Mouse (Mus musculus): ENCODE results near the gene Pcgf5. TPM values are rescaled to one million over a fixed set of nuclear protein-coding genes. Genes with fewer than 3 reads are reported as not detected.
"Not testable (repeated sequence)": the region's sequence is repeated elsewhere in the genome, so short reads cannot be mapped to it uniquely, and the experiment has no call there.

The Pcgf5 gene
- total RNA-seq, 2 experiments from 2014 or later = 15.4 to 16.2 TPM

DNA sequence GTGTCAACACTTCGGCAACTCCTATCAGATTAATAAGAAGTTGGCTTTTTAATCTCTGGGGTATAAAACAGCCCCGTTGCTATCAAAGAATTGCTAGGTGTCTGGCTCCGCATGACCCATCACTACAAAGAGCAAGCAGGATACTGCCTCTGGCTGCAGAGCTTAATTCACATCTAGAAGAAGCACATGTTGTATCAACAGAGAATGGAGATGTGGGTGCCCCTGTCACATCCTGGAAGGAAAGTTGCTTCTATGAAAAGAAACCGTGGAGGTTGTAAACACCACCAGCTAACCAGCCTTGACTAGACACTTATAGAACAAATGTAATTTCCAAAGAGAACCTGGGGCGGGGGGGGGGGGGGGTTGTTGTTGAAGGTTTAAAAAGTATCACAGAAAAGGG lies 35.9 kb downstream of the Pcgf5 start:
- DNase-seq (ENCODE audit: extremely low spot score in 1 of 2, low spot score in 1 of 2) = no peak

DNA sequence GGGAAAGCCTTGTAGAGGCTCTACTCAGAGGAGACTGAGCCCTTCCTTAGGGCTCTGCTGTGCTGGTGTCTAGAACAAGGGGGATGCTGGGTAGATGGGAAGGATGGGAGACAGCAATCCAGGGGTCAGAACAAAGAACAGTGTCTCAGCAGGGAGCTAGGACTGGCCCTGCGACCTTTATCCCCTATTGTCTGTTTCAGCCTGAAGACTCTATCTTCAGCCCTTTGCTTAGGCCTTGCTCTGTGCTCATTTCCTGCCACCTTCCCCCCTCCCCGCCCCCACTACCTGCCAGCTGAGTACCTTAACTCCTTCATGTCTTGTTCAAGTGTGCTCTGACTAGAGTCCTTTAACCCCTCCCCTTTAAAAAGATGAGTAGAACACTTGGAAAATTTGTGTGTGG lies 36.3 kb downstream of the Pcgf5 start:
- DNase-seq (ENCODE audit: extremely low spot score in 1 of 2, low spot score in 1 of 2) = no peak

DNA sequence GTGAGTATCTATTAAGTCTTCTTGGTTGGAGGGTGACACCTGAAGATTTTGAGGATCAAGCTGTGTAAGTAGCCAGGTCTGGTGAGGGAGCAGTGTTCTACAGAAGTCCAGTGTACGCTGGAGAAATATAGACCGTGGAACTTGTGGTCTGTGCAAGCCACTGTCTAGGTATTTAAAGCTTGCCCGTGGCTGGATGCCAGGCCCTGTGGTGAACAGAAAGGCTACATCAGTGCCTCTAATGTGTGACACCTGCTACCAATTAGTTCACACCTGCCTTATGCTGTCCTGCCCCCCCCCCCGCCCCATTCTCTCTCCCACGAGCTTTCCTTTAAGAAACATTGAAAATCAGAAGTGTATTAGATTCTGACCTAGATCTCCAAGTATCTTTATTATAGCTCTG lies 40.4 kb downstream of the Pcgf5 start:
- no peak for DNase-seq (ENCODE audit: extremely low spot score in 1 of 2, low spot score in 1 of 2)

DNA sequence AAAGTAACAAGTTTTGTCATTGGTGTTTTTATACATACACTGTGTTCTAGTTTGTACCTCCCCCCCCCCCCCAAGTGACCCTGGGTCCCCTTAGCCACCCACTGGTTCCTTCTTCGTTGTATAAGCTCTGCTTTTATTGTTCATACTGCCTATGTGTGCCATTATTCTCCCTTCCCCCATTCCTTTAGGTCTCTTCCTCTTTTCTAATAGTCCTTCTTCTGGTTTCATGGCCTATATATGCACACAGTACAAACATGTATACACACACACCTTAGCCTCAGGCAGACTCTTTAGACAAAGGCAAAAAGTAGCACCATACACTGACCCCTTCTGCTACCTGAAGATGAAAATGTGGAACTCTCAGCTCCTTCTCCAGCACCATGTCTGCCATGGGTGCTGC lies 42.6 kb downstream of the Pcgf5 start:
- DNase-seq (ENCODE audit: extremely low spot score in 1 of 2, low spot score in 1 of 2) = no peak

DNA sequence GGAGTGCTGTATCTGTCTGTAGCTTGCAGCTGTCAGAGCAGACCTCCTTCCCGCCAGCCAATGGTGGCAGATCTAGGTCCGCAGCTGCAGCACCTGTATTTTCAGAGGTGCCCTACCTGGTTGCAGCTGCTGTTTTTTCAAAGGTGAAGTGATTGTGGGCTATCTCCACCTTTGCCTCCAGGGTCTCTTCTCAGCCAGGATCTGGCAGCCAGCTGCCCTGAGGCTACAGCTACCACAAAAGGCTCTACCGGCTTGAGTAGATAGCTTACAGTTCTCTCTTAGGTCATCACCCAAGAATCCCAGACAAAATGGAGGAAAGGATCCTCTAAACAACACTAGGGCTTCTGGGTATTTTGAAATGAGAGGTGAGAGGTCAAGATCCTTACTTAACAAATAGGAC lies 50.4 kb downstream of the Pcgf5 start:
- no peak for DNase-seq (ENCODE audit: extremely low spot score in 1 of 2, low spot score in 1 of 2)

DNA sequence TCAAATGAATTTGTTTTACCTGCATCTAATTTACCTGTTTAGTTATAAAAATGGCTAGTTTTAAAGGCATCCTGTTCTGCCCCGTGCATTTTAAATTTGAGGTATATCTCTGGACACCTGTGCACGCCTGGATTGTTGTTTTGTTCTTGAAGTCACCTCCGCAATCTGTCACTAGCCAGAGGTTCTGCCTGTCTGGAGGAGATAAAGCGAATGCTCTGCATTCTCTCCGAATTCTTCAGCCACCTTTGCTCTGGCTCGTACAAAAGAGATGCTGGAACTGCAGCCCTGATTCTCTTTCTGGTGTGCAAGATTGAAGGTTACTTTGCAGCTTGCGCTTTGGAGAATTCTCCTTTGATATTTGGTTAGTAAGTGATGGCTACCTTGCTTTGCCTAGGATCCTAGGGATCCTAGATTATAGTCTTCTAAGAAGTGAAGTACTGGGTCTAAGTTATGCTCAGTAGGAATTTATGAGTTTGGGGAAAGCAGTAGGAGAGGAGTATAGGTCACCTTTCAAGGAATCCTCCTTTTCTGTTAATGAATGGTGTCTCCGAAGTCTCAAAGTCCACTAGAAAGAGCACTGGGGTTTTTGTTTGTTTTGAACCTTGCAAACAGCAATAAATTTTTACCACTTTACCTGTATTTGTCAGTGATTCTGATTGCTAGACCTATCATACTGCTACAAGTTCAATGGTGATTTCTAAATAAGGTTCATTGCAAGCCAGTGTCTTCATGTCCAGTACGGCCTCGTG lies 60.4 kb downstream of the Pcgf5 start:
- DNase-seq (ENCODE audit: extremely low spot score in 1 of 2, low spot score in 1 of 2) = no peak

DNA sequence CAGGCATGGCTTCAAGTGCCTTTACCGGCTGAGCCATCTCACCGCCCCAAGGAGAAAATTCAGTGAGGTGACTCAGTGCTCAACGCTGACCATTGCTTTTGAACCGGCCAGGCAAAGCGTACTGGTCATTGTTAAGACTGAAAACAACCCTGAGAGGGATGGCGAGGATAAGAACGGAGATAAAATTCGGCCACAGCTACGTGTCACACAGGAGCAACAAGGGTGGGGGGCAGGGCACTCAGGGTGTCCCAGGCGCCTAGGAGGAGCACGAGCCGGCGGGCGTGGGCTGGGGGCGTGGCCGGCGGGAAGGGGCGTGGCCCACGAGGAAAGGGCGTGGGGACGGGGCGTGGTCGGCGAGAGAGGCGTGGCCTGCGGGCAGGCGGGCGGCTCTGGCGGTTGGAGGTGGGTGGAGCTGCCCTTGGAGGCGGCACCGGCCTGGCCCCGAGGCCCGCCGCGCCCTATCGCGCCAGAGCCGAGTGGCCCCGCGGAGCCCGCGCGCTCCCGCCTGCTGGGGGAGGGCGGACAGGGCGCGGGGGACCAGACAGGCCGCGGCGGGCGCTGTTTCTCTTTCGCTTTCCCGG lies 61.3 kb downstream of the Pcgf5 start:
- peak; percentile 74 to 77 for DNase-seq (ENCODE audit: extremely low spot score in 1 of 2, low spot score in 1 of 2)

DNA sequence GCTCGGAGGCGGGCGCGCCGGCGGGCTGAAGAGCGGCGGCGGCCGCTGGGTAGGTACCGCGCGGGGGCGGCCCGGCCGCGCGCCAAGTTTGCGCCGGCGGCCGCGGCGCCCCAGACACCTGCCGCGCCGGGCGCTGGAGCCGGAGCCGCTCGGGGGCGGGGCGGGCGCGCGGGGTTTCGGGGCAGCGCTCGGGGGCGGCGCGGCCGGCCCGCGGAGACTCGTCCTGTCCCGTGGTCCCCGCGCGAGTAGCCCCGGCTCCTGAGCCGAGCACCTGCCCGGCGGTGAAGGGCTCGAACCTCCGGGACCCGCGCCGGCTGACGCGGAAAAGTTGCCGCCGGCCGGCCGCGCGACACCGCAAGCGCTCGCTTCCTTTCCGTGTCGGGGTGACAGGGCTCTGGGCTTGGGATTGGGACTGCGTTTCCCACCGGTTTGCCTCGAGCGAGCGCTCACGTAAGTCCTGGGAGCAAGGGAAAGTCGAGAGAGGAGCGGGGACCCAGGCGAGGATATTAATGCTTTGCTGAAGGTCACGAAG lies 61.8 kb downstream of the Pcgf5 start:
- peak in 1 of 2 experiments; percentile 19 for DNase-seq (ENCODE audit: extremely low spot score in 1 of 2, low spot score in 1 of 2)

DNA sequence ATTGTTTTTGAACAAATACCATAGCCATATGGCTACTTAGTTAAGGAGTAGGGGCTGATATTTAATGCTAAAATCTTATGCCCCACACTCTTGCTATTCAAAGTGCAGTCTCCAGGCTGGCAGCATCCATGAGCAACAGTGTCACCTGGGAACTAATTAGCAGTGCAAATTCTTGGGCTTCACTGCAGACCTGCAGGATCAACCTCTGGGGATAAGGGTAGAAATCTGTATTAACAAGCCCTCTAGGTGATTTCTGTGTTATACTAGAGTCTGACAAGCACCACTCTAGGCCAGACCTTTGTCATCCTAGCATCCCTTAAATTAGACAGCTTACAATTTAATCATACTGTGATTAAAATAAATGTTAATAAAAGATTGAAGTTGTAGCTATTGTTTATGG lies 71.8 kb downstream of the Pcgf5 start:
- DNase-seq (ENCODE audit: extremely low spot score in 1 of 2, low spot score in 1 of 2) = no peak

DNA sequence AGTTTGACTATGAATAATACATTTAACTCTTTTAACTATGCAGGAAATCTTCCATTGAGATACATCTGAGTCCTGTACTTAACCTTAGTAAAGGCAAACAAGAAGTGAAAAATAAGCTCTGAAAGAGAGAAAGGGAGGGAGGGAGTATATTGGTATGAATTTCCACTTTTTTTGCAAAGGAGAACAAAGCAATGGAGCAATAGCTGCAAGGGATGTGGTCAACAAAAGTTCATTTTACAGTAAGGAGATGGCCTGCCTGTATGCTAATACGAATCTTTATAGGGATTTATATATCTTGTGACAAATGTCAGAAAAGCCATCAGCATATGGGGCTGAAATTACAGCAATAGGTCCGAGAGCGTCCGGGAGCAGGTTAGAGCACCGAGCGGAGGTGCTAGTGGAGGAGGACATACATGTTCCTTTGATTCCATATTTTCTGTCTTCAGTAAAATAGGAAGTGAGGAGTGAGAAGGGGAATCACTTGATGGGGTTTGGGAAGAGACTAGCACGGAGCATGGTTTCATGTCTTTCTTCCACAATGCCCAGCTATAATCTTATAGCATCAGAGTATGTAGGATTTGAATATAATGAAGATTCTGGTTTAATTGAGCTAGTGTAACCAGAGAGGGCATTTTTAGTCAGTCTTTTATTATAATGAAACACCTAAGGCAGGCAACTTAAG lies 79.2 kb downstream of the Pcgf5 start:
- no peak for DNase-seq (ENCODE audit: extremely low spot score in 1 of 2, low spot score in 1 of 2)

DNA sequence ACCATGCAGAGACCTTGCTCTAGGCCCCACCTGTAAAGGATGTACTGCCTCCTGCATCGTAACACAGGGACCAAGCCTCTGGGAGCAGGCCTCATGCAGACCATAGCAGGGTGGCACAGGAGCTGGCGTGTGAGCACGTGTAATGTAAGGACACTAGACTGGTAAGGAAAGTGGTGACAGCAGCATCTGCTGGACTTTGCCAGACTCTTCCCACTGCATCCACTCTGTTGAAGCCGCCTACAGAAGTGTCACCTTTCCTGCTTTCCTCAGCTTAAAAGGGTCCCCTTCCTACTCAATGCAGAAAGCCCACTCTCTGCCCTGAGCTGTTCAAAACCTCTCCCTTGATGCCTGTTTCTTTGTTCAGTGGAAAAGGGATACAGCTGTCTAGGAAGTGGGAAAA lies 80.0 kb downstream of the Pcgf5 start:
- DNase-seq (ENCODE audit: extremely low spot score in 1 of 2, low spot score in 1 of 2) = no peak

DNA sequence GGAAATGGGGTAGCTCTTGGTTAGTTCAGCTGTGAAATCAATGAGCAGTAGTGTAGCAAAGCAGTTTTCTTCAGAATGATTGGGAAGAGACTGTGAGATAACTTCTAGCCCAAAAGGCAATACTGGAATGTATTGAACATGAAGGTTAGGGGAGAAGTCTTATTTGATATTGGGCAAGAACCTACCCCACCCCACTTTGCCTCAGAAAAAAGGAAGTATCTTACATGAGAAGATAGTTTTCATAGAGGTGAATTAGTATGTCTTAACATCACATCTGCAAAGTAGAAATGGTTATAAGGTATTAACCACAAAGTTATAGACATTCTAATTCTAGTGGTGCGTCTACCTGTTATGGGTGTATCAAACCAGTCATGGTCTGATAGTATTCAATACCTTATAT lies 81.2 kb downstream of the Pcgf5 start:
- DNase-seq (ENCODE audit: extremely low spot score in 1 of 2, low spot score in 1 of 2) = no peak

DNA sequence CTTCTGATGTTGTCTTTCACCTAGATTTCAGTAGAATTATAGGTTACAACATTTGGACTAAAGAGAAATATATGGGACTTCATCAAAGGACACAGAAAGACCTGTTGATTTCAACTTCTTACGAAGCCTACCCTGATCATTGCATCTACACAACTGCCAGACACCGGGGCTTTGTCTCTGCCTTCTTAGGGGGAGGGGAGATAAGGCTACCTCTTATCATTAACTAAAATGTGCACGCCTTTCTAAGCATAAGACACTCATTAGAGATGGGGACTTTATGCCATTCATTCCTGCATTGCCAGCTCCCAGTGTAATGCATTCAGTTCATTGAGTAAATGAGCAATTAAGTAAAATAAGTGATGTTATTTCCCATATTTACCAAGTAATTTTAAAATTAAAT lies 85.1 kb downstream of the Pcgf5 start:
- no peak for DNase-seq (ENCODE audit: extremely low spot score in 1 of 2, low spot score in 1 of 2)

DNA sequence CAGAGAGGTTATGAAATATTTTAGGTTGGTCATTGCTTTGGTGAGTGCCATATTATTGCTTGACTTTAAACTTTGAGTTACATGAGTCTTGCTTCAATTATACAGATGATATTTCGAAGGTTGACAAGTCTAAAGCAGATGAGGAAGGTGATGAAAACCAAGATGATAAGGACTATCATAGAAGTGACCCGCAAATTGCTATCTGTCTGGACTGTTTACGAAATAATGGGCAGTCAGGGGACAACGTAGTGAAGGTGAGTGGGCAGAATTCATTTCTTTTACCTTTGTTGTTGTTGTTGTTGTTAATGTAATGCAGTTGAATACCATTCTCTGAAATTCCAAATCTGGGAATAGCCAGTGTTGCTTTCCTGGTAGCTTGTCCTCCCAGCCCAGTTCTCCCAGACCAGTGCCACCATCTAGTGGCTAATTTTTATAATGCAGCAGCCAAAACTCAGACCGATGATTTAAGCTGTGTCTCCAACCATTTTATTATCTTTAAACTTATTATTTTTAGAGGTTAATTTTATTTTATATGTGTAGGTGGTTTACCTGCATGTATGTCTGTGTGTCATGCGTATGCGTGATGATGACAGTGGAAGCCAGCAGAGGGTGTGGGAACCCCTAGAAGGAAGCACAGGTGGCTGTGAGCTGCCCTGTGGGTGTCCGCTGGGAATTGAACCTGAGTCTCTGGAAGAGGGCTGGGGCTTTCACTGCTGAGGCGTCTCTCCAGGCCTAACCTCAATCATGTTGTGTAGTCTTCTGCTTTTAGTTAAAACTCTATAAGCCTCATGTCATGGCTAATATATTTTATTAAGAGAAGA lies 92.0 kb downstream of the Pcgf5 start:
- peak; percentile 19 to 67 for DNase-seq (ENCODE audit: extremely low spot score in 1 of 2, low spot score in 1 of 2)

DNA sequence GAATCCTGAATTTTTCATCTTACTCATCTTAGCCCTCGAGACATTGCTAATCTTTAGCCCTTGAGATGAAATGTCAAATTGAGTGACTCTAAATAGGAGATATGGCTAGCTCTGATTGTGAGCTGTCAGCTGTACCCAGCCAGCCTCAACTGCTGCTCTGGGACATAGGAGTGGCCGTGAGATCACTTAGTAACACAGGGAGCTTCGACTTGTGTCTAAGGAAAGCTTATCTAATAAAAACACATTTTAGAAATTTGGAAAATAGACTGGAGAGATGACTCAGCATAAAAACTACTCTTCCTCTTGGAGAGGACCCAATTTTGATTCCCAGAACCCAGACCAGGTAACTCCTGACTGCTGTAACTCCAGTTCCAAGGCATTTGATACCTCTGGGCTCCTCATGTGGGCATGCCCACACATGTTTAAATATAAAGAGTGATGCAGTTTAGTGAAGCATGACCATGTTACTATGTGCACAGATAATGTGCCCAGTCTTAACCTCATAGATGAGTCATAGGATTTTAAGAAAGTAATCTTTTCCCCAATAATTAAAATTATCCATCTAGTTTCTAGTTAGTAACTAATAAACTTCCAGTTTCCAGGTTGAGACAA lies 103.0 kb downstream of the Pcgf5 start:
- no peak for DNase-seq (ENCODE audit: extremely low spot score in 1 of 2, low spot score in 1 of 2)

DNA sequence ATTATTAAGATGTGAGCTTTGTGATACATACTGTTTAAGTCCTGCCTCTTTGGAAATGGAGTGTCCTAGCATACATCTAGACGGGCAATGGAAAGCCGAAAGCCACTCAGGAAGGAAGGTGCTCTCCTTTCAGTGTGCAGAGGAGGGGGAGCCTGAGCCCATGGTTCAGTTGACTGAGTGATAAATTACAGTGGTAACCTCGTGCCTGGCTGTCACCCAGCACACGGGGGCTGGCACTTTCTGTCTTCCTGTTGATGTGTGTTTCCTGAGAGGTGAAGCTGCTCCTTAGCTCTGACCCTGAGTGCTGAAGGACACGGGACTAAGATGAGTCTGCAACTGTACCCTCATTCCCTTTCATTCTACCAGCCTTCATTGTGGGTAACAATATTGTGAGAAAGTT lies 103.6 kb downstream of the Pcgf5 start:
- DNase-seq (ENCODE audit: extremely low spot score in 1 of 2, low spot score in 1 of 2) = no peak

DNA sequence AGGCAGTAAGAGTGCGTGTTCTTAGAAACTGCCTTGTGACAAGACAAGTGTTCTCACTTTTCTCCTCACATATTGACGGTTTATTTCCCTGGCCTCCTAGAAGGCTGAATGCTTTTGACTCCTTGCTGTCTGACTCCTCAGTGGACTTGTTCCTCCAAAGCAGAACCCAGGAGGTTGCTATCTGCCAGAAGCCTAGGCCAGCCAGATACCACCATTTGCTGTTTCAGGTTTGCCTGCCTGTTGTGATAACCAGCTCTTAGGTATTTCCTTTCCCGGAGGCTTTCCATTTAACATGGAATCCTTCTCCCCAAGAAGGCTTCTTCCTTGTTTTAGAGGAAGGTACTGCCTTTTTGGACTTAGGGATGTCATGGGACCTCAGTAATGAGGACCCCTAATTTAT lies 104.1 kb downstream of the Pcgf5 start:
- not testable (repeated sequence) for DNase-seq (ENCODE audit: extremely low spot score in 1 of 2, low spot score in 1 of 2)

DNA sequence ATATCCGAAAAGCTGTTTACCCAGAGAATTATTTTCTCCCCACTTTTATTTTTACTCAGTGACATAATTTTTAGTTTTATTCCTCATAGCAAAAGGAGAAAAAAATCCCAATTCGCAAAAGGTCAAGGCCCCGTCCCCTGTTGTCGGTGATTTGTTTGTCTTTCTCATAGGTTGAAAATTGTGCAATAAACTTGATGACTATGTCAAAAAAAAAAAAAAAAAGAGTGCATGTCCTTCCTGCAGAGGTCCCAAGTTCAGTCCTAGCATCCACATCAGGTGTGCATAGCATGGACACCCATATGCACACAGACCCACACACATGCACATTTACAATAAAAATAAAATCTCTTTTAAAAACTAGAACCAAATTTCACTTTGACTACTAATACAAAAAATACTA lies 105.3 kb downstream of the Pcgf5 start:
- DNase-seq (ENCODE audit: extremely low spot score in 1 of 2, low spot score in 1 of 2) = no peak

DNA sequence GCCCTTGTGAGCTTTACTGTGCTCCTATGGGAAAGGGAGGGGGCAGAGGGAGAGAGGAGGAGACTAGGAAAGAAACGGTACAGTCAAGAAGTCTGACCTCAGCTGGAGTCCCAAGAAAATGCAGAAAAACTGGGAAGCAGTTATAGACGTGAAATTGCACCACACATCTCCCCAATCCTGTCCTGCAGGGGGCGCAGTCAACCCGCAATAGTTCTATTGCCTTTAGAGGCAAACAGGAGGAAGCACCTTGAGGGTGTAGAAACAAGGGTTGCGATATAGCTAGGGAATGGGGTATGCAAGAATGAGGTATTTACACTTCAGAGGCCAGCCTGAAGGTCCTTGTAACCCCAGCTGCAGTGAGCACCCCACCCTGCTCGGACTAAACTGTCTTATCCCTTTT lies 122.0 kb downstream of the Pcgf5 start:
- peak; percentile 64 to 86 for DNase-seq (ENCODE audit: extremely low spot score in 1 of 2, low spot score in 1 of 2)

DNA sequence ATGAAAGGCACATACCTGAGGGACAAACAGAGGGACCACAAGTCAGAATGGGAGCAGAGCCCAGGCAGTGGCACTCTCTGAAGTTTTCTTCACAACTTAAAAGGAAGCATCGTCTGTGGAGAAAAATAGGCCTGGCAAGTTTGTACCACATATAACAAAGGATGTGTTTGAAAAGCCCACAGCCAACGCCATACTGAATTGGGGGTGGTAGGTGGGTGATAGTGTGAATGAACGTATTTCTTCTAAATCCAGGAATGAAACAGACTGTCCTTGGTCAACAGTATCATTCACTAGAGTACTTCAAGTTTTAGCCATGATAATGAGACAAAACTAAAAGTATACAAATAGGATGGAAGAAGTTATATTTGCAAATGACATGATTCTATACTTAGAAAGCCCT lies 123.2 kb downstream of the Pcgf5 start:
- DNase-seq (ENCODE audit: extremely low spot score in 1 of 2, low spot score in 1 of 2) = no peak
